Mouse (Mus musculus) olfactory bulb, adult 2 months (tissue): ENCODE data around the gene Rgs6. TPM values are rescaled to one million over a fixed set of nuclear protein-coding genes. Genes with fewer than 3 reads are reported as not detected.

Experiments
- H3K27ac ChIP-seq: fragments of 200-500 bp; 2 replicates; pipeline ENCODE4 v1.5.1; 2012; ENCODE audit warnings: low read depth, low read length; ENCODE audit not compliant: insufficient read depth
- H3K4me1 ChIP-seq: fragments of 200-500 bp; 2 replicates; pipeline ENCODE4 v1.6.1; 2012; ENCODE audit warnings: low read length; ENCODE audit not compliant: control insufficient read depth, insufficient read depth
- H3K4me3 ChIP-seq: fragments of 200-500 bp; 2 replicates; pipeline ENCODE4 v1.5.1; 2012; ENCODE audit warnings: mild to moderate bottlenecking, low read depth, low read length, moderate library complexity; ENCODE audit not compliant: insufficient read depth
- CTCF ChIP-seq: fragments of 200-500 bp; IDR thresholded peaks from 2 replicates; pipeline ENCODE4 v1.5.1; 2012; ENCODE audit warnings: low read depth, mild to moderate bottlenecking, low read length, moderate library complexity; ENCODE audit not compliant: insufficient read depth
- POLR2A ChIP-seq: fragments of 200-500 bp; IDR thresholded peaks from 2 replicates; pipeline ENCODE4 v1.6.1; 2012; ENCODE audit warnings: mild to moderate bottlenecking, low read depth, low read length, moderate library complexity; ENCODE audit not compliant: insufficient read depth
- WGBS: fragments of 180-500 bp; shearing (Covaris S2); methylation state at CpG from one replicate; pipeline ENCODE4 v1.1.7; 2018; 5-methylcytosine and 5-hydroxymethylcytosine counted together
- polyA plus RNA-seq: library from polyadenylated mRNA; stranded (reverse); fragments of >200 nt; gene quantifications from 2 replicates; pipeline ENCODE4 v1.2.4, GENCODE M21; 2012; ENCODE audit warnings: low replicate concordance; ENCODE audit not compliant: missing spikeins, insufficient read depth, insufficient read length

Rgs6 gene
- polyA plus RNA-seq, 1 experiment, result not detected

DNA sequence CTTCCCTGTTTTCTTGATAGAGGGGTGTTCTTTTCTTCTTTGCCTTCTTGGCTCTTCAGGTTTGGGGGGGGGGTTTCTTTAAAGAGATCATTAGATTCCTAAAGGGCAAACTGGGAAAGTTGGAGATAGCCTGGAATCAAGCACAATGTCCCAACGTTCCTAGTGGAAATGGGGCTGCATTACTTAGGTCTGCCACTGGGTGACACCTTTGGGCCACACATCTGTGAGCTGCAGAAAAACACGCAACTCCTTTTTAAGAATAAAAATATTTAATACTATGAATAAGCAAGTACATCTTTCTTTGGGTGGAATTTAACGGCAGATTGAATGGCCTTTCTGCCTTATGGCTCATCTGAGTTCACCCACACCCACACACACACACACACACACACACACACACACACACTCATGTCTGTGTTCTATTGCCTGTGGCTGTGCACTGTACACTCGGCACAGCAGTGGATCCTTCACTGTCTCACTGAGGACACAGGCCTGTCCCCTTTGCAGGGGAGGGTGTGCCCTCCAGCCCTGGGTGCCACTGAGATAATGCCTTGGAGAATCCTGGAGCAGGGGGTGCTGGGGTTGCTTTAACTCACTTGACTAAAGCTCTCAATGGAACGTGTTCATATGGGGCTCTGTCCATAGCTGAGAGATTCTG, 526.4 kb downstream of the Rgs6 start:
- 16% methylated on average over 5 of the region's 5 CpGs for WGBS
- peaks cover 2% of the 10 kb centered on the region for H3K4me1 ChIP-seq
- TF ChIP-seq POLR2A (no peak), CTCF (no peak)
- no peak overlapping the region for H3K4me3 ChIP-seq
- no peak overlapping the region for H3K27ac ChIP-seq

GRCm38 (mm10) chr12:83124111-83124510, 536.0 kb downstream of the Rgs6 start:
- no peak for TF ChIP-seq POLR2A
- TF ChIP-seq CTCF, result no peak
- peak overlapping the region; percentile 7; the same call in 1 of the 2 replicates for H3K27ac ChIP-seq
- H3K4me1 ChIP-seq, result peaks cover 31% of the 10 kb centered on the region
- WGBS, result 68% methylated on average over 3 of the region's 3 CpGs
- no peak overlapping the region for H3K4me3 ChIP-seq

GRCm38 (mm10) chr12:83125284-83125683, 537.2 kb downstream of the Rgs6 start:
- TF ChIP-seq CTCF (no peak), POLR2A (no peak)
- peaks cover 29% of the 10 kb centered on the region for H3K4me1 ChIP-seq

GRCm38 (mm10) chr12:83126923-83127322, 538.8 kb downstream of the Rgs6 start:
- Histone ChIP-seq H3K4me1 (peaks cover 29% of the 10 kb centered on the region), H3K27ac (peak overlapping the region; percentile 95), H3K4me3 (no peak overlapping the region)
- TF ChIP-seq POLR2A (no peak), CTCF (no peak)
- WGBS, result 56% methylated on average over 7 of the region's 7 CpGs

More at GRCm38 (mm10) chr12:83125284-83125683, 537.2 kb downstream of the Rgs6 start:
- 45% methylated on average over 4 of the region's 4 CpGs for WGBS
- no peak overlapping the region for H3K4me3 ChIP-seq
- H3K27ac ChIP-seq, result peak overlapping the region; percentile 95

DNA sequence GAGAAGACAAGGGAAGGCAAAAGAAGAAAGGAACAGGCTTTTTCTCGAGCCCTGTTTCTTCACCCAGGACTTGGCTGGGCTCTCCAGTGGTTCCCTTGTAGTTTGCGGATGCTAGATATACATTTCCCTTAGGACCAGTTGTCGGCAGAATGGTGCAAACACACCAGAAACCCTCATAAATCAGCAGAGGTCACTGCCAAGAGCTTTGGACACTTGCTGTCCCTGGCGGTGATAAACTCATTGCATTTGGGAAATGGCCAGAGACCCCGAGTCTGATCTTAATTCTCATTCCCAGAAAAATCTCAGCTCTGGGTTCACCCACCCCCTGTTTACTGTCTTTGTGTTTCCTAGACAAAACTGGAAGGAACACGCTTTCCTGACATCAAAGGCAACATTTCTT, 539.9 kb downstream of the Rgs6 start:
- TF ChIP-seq CTCF (no peak), POLR2A (no peak)
- Histone ChIP-seq H3K4me3 (no peak overlapping the region), H3K27ac (0 out of 2 replicates have a peak overlapping the region, but pooled peaks have one; percentile 8), H3K4me1 (peaks cover 29% of the 10 kb centered on the region)
- WGBS, result 54% methylated on average over 6 of the region's 6 CpGs

GRCm38 (mm10) chr12:83128606-83129005, 540.5 kb downstream of the Rgs6 start:
- no peak overlapping the region for H3K4me3 ChIP-seq
- H3K27ac ChIP-seq, result no peak overlapping the region; the same call in 1 of the 2 replicates
- TF ChIP-seq POLR2A (no peak), CTCF (no peak)
- WGBS, result 56% methylated on average over 3 of the region's 3 CpGs
- H3K4me1 ChIP-seq, result peaks cover 29% of the 10 kb centered on the region

DNA sequence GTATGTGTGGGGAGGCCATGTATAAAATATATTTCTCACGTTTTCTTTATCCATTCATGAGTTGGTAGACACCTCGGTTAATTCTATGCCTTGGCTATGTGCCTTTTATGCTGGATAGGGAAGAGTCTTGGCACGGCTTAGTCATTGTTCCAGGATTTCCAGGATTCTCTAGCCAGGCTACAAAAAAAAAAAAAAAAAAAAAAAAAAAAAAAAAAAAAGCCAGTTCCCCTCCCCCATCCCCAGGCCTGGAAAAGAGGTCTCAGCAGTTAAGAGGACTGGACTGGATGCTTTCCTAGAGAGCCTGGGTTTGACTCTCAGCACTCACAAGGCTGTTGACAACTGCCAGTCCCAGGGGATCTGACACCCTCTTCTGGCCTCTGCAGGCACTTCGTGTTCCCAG, 543.3 kb downstream of the Rgs6 start:
- H3K4me3 ChIP-seq, result no peak overlapping the region
- 49% methylated on average over 4 of the region's 4 CpGs for WGBS
- TF ChIP-seq CTCF (no peak), POLR2A (no peak)
- no peak overlapping the region for H3K27ac ChIP-seq
- peaks cover 23% of the 10 kb centered on the region for H3K4me1 ChIP-seq

DNA sequence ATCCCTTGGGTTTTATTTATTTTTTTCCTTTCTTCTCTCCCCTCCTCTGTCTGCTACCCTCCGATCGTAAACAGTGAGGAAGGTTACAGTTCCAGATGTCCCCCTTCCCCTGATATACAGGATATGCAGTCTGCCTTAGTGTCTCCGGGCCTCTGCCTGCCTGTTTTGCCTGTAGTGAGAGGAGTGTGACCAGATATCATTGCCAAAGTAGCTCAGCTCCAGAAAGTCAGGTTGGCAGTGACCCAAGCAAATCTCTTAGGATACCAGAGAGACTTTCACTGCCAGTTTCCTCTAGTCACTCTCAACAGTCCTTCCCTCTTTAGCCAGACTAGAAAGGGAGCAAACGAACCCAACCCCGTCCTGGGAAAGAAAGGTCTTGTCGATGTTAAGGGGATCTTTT, 545.7 kb downstream of the Rgs6 start:
- 52% methylated on average over 6 of the region's 6 CpGs for WGBS
- Histone ChIP-seq H3K4me1 (peaks cover 3% of the 10 kb centered on the region), H3K4me3 (no peak overlapping the region), H3K27ac (no peak overlapping the region)
- TF ChIP-seq CTCF (no peak), POLR2A (no peak)

DNA sequence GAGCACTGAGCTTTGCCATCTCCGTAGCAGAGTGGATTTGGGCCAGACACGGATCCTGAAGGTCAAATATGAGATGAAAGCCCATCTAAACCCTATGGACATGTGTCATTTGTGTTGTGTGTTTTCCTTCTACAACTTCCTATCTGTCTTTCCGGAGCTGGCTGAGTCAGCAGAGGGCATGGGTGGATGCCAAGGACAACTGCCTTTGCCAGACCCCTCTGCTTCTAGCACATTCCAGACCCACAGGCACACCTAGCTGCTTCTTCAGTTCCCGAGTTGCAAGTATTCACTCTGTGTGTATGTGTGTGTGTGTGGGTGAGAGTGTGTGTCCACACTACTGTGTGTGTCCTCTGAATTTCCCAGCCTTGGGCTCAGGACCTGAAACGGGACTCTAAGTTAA, 547.9 kb downstream of the Rgs6 start:
- Histone ChIP-seq H3K4me1 (peaks cover 3% of the 10 kb centered on the region; the same call in 1 of the 2 replicates), H3K27ac (no peak overlapping the region), H3K4me3 (no peak overlapping the region)
- TF ChIP-seq CTCF, result no peak
- no peak for TF ChIP-seq POLR2A
- WGBS, result 86% methylated on average over 5 of the region's 5 CpGs
